Mouse (Mus musculus) heart, embryonic 13.5 days (tissue): Measurements from ENCODE around the gene Gale. TPM values are rescaled to one million over a fixed set of nuclear protein-coding genes. Genes with fewer than 3 reads are reported as not detected.
A peak's percentile ranks its signal among the peaks of the same experiment; 100 is the strongest.

ENCODE experiments used
- ATAC-seq: fragments of 200-750 bp; cut with Nextera tagmentation; 2 replicates; pipeline ENCODE4 v1.8.0; 2017; ENCODE audit warnings: moderate TSS enrichment; ENCODE audit not compliant: insufficient number of reproducible peaks, low FRiP score, low TSS enrichment; ENCODE audit errors: extremely low read depth
- H3K27ac ChIP-seq: fragments of 300-500 bp; sonication (generic); replicated peaks from 2 replicates; pipeline ENCODE4 v1.5.1; 2015; ENCODE audit warnings: moderate library complexity, mild to moderate bottlenecking, inconsistent platforms
- H3K27me3 ChIP-seq: fragments of 300-500 bp; sonication (generic); replicated peaks from 2 replicates; pipeline ENCODE4 v1.6.1; 2015; ENCODE audit warnings: mild to moderate bottlenecking, inconsistent platforms
- H3K36me3 ChIP-seq: fragments of 300-500 bp; sonication (generic); 2 replicates; pipeline ENCODE4 v1.6.1; 2015; ENCODE audit warnings: mild to moderate bottlenecking, inconsistent platforms
- H3K4me1 ChIP-seq: fragments of 300-500 bp; sonication (generic); 2 replicates; pipeline ENCODE4 v1.6.1; 2015; ENCODE audit warnings: inconsistent platforms
- H3K4me2 ChIP-seq: fragments of 300-500 bp; sonication (generic); 2 replicates; pipeline ENCODE4 v1.6.1; 2015; ENCODE audit warnings: inconsistent platforms, mild to moderate bottlenecking, moderate library complexity
- H3K4me3 ChIP-seq: fragments of 300-500 bp; sonication (generic); 2 replicates; pipeline ENCODE4 v1.5.1; 2015; ENCODE audit warnings: moderate library complexity, mild to moderate bottlenecking, inconsistent platforms
- H3K9ac ChIP-seq: fragments of 300-500 bp; sonication (generic); 2 replicates; pipeline ENCODE4 v1.6.1; 2015; ENCODE audit warnings: inconsistent platforms, mild to moderate bottlenecking, moderate library complexity
- H3K9me3 ChIP-seq: fragments of 300-500 bp; sonication (generic); 2 replicates; pipeline ENCODE4 v1.6.1; 2016; ENCODE audit warnings: inconsistent platforms
- WGBS: fragments of 180-500 bp; shearing (Covaris S2); methylation state at CpG from one replicate; pipeline ENCODE4 v1.1.7; 2015; ENCODE audit warnings: mixed read lengths; 5-methylcytosine and 5-hydroxymethylcytosine counted together
- polyA plus RNA-seq: library from polyadenylated mRNA; unstranded; fragments of >200 nt; fragmentation: Nextera tagmentation; extraction: Ambion mirVana; gene quantifications from 2 replicates; pipeline ENCODE4 v1.2.1, GENCODE M21; 2015

Gale gene
- polyA plus RNA-seq, 1 experiment from 2014 or later = 28.7 TPM

GRCm38 (mm10) chr4:135946278-135946658, 17.3 kb upstream of the Gale start, which contains the start of gene Hmgcl:
Hmgcl (plus strand) TSS chr4:135946448.
- WGBS = under 1% methylated on average over 23 of the region's 23 CpGs
- Histone ChIP-seq H3K4me2 (peak within 1 kb of the TSS; percentile 88), H3K9me3 (no peaks in the 10 kb centered on the region; the same call in 1 of the 2 replicates)

GRCm38 (mm10) chr4:135946659-135947301, 16.7 kb upstream of the Gale start:
- H3K4me3 ChIP-seq = peak overlapping the region; percentile 72
- peak overlapping the region; percentile 84 for H3K9ac ChIP-seq
- ATAC-seq = peak; percentile 43
- WGBS = 2% methylated on average over 28 of the region's 28 CpGs
- H3K4me2 ChIP-seq = peak overlapping the region; percentile 88
- no peaks in the 10 kb centered on the region for H3K27me3 ChIP-seq
- H3K4me1 ChIP-seq = peaks cover 49% of the 10 kb centered on the region
- peaks cover 15% of the 10 kb centered on the region for H3K36me3 ChIP-seq
- H3K9me3 ChIP-seq = no peaks in the 10 kb centered on the region; the same call in 1 of the 2 replicates
- peak overlapping the region; percentile 82 for H3K27ac ChIP-seq

More at GRCm38 (mm10) chr4:135946278-135946658, 17.3 kb upstream of the Gale start, which contains the start of gene Hmgcl:
- peak within 1 kb of the TSS; percentile 72 for H3K4me3 ChIP-seq
- ATAC-seq = peak; percentile 80
- peaks cover 49% of the 10 kb centered on the region for H3K4me1 ChIP-seq
- H3K9ac ChIP-seq = peak within 1 kb of the TSS; percentile 84
- peak within 1 kb of the TSS; percentile 82 for H3K27ac ChIP-seq
- H3K36me3 ChIP-seq = peaks cover 12% of the 10 kb centered on the region
- no peaks in the 10 kb centered on the region for H3K27me3 ChIP-seq

GRCm38 (mm10) chr4:135948142-135948541, 15.4 kb upstream of the Gale start:
- 87% methylated on average over 8 of the region's 8 CpGs for WGBS
- H3K9ac ChIP-seq = peak overlapping the region; percentile 0; the same call in 1 of the 2 replicates
- H3K9me3 ChIP-seq = peaks cover 3% of the 10 kb centered on the region; the same call in 1 of the 2 replicates
- peaks cover 24% of the 10 kb centered on the region for H3K36me3 ChIP-seq
- no peak for ATAC-seq
- peaks cover 45% of the 10 kb centered on the region for H3K4me1 ChIP-seq
- no peak overlapping the region for H3K27ac ChIP-seq
- no peak overlapping the region for H3K4me2 ChIP-seq
- H3K27me3 ChIP-seq = no peaks in the 10 kb centered on the region
- H3K4me3 ChIP-seq = no peak overlapping the region

GRCm38 (mm10) chr4:135949475-135949874, 14.1 kb upstream of the Gale start:
- H3K9ac ChIP-seq = no peak overlapping the region
- H3K9me3 ChIP-seq = peaks cover 3% of the 10 kb centered on the region; the same call in 1 of the 2 replicates
- H3K4me3 ChIP-seq = no peak overlapping the region
- H3K4me2 ChIP-seq = no peak overlapping the region
- ATAC-seq = no peak
- H3K36me3 ChIP-seq = peaks cover 32% of the 10 kb centered on the region
- H3K4me1 ChIP-seq = peaks cover 37% of the 10 kb centered on the region
- WGBS = 79% methylated on average over 10 of the region's 10 CpGs
- peak overlapping the region; percentile 63 for H3K27ac ChIP-seq
- H3K27me3 ChIP-seq = no peaks in the 10 kb centered on the region

- Histone ChIP-seq H3K36me3 (peaks cover 36% of the 10 kb centered on the region), H3K4me3 (no peak overlapping the region), H3K4me1 (peaks cover 37% of the 10 kb centered on the region), H3K4me2 (no peak overlapping the region), H3K27ac (peak overlapping the region; percentile 63), H3K9ac (peak overlapping the region; percentile 12; the same call in 1 of the 2 replicates), H3K27me3 (no peaks in the 10 kb centered on the region), H3K9me3 (peaks cover 3% of the 10 kb centered on the region; the same call in 1 of the 2 replicates)
- no peak for ATAC-seq
- 39% methylated on average over 6 of the region's 6 CpGs for WGBS
Observed at GRCm38 (mm10) chr4:135949911-135950310, 13.6 kb upstream of the Gale start.

- no peaks in the 10 kb centered on the region for H3K27me3 ChIP-seq
- H3K4me1 ChIP-seq = peaks cover 37% of the 10 kb centered on the region
- peaks cover 3% of the 10 kb centered on the region; the same call in 1 of the 2 replicates for H3K9me3 ChIP-seq
- H3K4me3 ChIP-seq = no peak overlapping the region
- no peak overlapping the region for H3K4me2 ChIP-seq
- H3K9ac ChIP-seq = peak overlapping the region; percentile 12; the same call in 1 of the 2 replicates
- peak overlapping the region; percentile 63 for H3K27ac ChIP-seq
- WGBS = 78% methylated on average over 6 of the region's 6 CpGs
- peaks cover 40% of the 10 kb centered on the region for H3K36me3 ChIP-seq
- ATAC-seq = no peak
Observed at GRCm38 (mm10) chr4:135950365-135950764, 13.2 kb upstream of the Gale start.

- H3K27ac ChIP-seq = no peak overlapping the region
- no peak for ATAC-seq
- no peaks in the 10 kb centered on the region for H3K27me3 ChIP-seq
- no peak overlapping the region for H3K4me3 ChIP-seq
- peaks cover 50% of the 10 kb centered on the region for H3K36me3 ChIP-seq
- H3K4me1 ChIP-seq = peaks cover 31% of the 10 kb centered on the region
- peaks cover 3% of the 10 kb centered on the region; the same call in 1 of the 2 replicates for H3K9me3 ChIP-seq
- H3K9ac ChIP-seq = no peak overlapping the region
- 83% methylated on average over 3 of the region's 3 CpGs for WGBS
- H3K4me2 ChIP-seq = no peak overlapping the region
Observed at GRCm38 (mm10) chr4:135951505-135951904, 12.0 kb upstream of the Gale start.

GRCm38 (mm10) chr4:135953179-135953578, 10.3 kb upstream of the Gale start:
- no peak overlapping the region for H3K9ac ChIP-seq
- no peak overlapping the region for H3K27ac ChIP-seq
- H3K4me2 ChIP-seq = no peak overlapping the region
- peaks cover 20% of the 10 kb centered on the region for H3K4me1 ChIP-seq
- no peak overlapping the region for H3K4me3 ChIP-seq
- H3K9me3 ChIP-seq = peaks cover 3% of the 10 kb centered on the region; the same call in 1 of the 2 replicates
- no peak for ATAC-seq
- H3K36me3 ChIP-seq = peaks cover 63% of the 10 kb centered on the region
- H3K27me3 ChIP-seq = no peaks in the 10 kb centered on the region
- WGBS = 76% methylated on average over 3 of the region's 3 CpGs

GRCm38 (mm10) chr4:135954241-135954640, 9.3 kb upstream of the Gale start:
- H3K27ac ChIP-seq = no peak overlapping the region

GRCm38 (mm10) chr4:135955886-135956285, 7.6 kb upstream of the Gale start:
- Histone ChIP-seq H3K4me1 (no peaks in the 10 kb centered on the region), H3K36me3 (peaks cover 86% of the 10 kb centered on the region), H3K27ac (no peak overlapping the region), H3K27me3 (no peaks in the 10 kb centered on the region), H3K9me3 (peaks cover 3% of the 10 kb centered on the region; the same call in 1 of the 2 replicates), H3K4me2 (no peak overlapping the region), H3K4me3 (no peak overlapping the region), H3K9ac (no peak overlapping the region)
- ATAC-seq = no peak
- 84% methylated on average over 9 of the region's 9 CpGs for WGBS

More at GRCm38 (mm10) chr4:135954241-135954640, 9.3 kb upstream of the Gale start:
- peaks cover 12% of the 10 kb centered on the region for H3K4me1 ChIP-seq
- H3K27me3 ChIP-seq = no peaks in the 10 kb centered on the region
- 12% methylated on average over 2 of the region's 2 CpGs for WGBS
- H3K9me3 ChIP-seq = peaks cover 3% of the 10 kb centered on the region; the same call in 1 of the 2 replicates
- no peak overlapping the region for H3K4me2 ChIP-seq
- no peak overlapping the region for H3K9ac ChIP-seq
- H3K4me3 ChIP-seq = no peak overlapping the region
- peaks cover 74% of the 10 kb centered on the region for H3K36me3 ChIP-seq
- no peak for ATAC-seq

- H3K27ac ChIP-seq = no peak overlapping the region
- H3K4me2 ChIP-seq = no peak overlapping the region
- H3K4me1 ChIP-seq = peaks cover 10% of the 10 kb centered on the region
- 59% methylated on average over 8 of the region's 8 CpGs for WGBS
- no peak overlapping the region for H3K4me3 ChIP-seq
- no peak for ATAC-seq
- H3K27me3 ChIP-seq = no peaks in the 10 kb centered on the region
- peaks cover 75% of the 10 kb centered on the region for H3K36me3 ChIP-seq
- no peaks in the 10 kb centered on the region for H3K9me3 ChIP-seq
- H3K9ac ChIP-seq = no peak overlapping the region
Observed at GRCm38 (mm10) chr4:135958354-135958753, 5.2 kb upstream of the Gale start.
